Mouse (Mus musculus): ENCODE measurements around the gene Ggact. TPM values are rescaled to one million over a fixed set of nuclear protein-coding genes. Genes with fewer than 3 reads are reported as not detected.

Ggact gene
- polyA plus RNA-seq, 1 experiment: 63.9 TPM

DNA sequence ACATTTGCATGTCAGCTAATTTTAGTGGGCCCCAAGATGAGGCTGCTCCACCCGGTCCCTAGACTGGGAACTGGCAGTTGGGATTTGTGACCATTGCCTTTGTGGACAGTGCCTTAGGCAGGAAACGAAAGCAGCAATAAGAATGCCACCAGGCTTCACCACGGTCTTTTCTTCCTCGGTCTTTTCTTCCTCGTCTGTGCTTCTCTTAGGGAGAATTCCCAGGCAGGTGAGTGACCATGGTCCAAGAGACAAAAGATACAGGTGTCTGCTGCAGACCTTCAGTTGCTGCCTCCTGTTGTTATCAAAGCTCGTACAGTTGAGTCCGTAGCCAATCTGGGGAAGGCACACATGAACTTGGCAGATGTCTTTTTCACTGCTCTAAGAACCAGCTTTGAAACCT lies 33.3 kb downstream of the Ggact start:
- no peak for TF ChIP-seq CTCF (IDR thresholded peaks at IDR 0.05; ENCODE audit: control insufficient read depth, insufficient read depth, insufficient replicate concordance, low read depth, low read length)
- TF ChIP-seq POLR2A (IDR thresholded peaks at IDR 0.05; ENCODE audit: control insufficient read depth, low read depth, low read length): no peak
- Histone ChIP-seq H3K36me3 (ENCODE audit: control insufficient read depth, insufficient read depth, low read length) (no peaks in the 10 kb centered on the region), H3K27ac (ENCODE audit: control insufficient read depth, insufficient read depth, low read depth, low read length) (no peak overlapping the region), H3K4me1 (ENCODE audit: control insufficient read depth, insufficient read depth, low read length) (peaks cover 2% of the 10 kb centered on the region; the same call in 1 of the 2 replicates), H3K4me3 (ENCODE audit: control insufficient read depth, low read depth, low read length) (no peak overlapping the region), H3K27me3 (ENCODE audit: control insufficient read depth, insufficient read depth, low read length) (no peaks in the 10 kb centered on the region)

- no peak overlapping the region for H3K27ac ChIP-seq (ENCODE audit: control insufficient read depth, insufficient read depth, low read depth, low read length)
- no peaks in the 10 kb centered on the region for H3K36me3 ChIP-seq (ENCODE audit: control insufficient read depth, insufficient read depth, low read length)
- TF ChIP-seq POLR2A (IDR thresholded peaks at IDR 0.05; ENCODE audit: control insufficient read depth, low read depth, low read length) (no peak), CTCF (IDR thresholded peaks at IDR 0.05; ENCODE audit: control insufficient read depth, insufficient read depth, insufficient replicate concordance, low read depth, low read length) (no peak)
- H3K4me3 ChIP-seq (ENCODE audit: control insufficient read depth, low read depth, low read length): no peak overlapping the region
- peaks cover 2% of the 10 kb centered on the region; the same call in 1 of the 2 replicates for H3K4me1 ChIP-seq (ENCODE audit: control insufficient read depth, insufficient read depth, low read length)
- H3K27me3 ChIP-seq (ENCODE audit: control insufficient read depth, insufficient read depth, low read length): no peaks in the 10 kb centered on the region
These were observed 35.8 kb downstream of the Ggact start for GRCm38 (mm10) chr14:122877787-122878186.

- no peaks in the 10 kb centered on the region for H3K36me3 ChIP-seq (ENCODE audit: control insufficient read depth, insufficient read depth, low read length)
- TF ChIP-seq CTCF (IDR thresholded peaks at IDR 0.05; ENCODE audit: control insufficient read depth, insufficient read depth, insufficient replicate concordance, low read depth, low read length): no peak
- TF ChIP-seq POLR2A (IDR thresholded peaks at IDR 0.05; ENCODE audit: control insufficient read depth, low read depth, low read length): no peak
- H3K27me3 ChIP-seq (ENCODE audit: control insufficient read depth, insufficient read depth, low read length): no peaks in the 10 kb centered on the region
- H3K27ac ChIP-seq (ENCODE audit: control insufficient read depth, insufficient read depth, low read depth, low read length): no peak overlapping the region
- no peak overlapping the region for H3K4me3 ChIP-seq (ENCODE audit: control insufficient read depth, low read depth, low read length)
- no peaks in the 10 kb centered on the region for H3K4me1 ChIP-seq (ENCODE audit: control insufficient read depth, insufficient read depth, low read length)
These were observed 36.8 kb downstream of the Ggact start for GRCm38 (mm10) chr14:122876723-122877122.

GRCm38 (mm10) chr14:122876163-122876562 lies 37.4 kb downstream of the Ggact start:
- TF ChIP-seq POLR2A (IDR thresholded peaks at IDR 0.05; ENCODE audit: control insufficient read depth, low read depth, low read length) (no peak), CTCF (IDR thresholded peaks at IDR 0.05; ENCODE audit: control insufficient read depth, insufficient read depth, insufficient replicate concordance, low read depth, low read length) (peak; percentile 84; the same call in 1 of the 2 replicates)
- Histone ChIP-seq H3K27me3 (ENCODE audit: control insufficient read depth, insufficient read depth, low read length) (no peaks in the 10 kb centered on the region), H3K4me3 (ENCODE audit: control insufficient read depth, low read depth, low read length) (no peak overlapping the region), H3K27ac (ENCODE audit: control insufficient read depth, insufficient read depth, low read depth, low read length) (no peak overlapping the region), H3K36me3 (ENCODE audit: control insufficient read depth, insufficient read depth, low read length) (no peaks in the 10 kb centered on the region), H3K4me1 (ENCODE audit: control insufficient read depth, insufficient read depth, low read length) (no peaks in the 10 kb centered on the region)

- no peaks in the 10 kb centered on the region for H3K27me3 ChIP-seq (ENCODE audit: control insufficient read depth, insufficient read depth, low read length)
- TF ChIP-seq POLR2A (IDR thresholded peaks at IDR 0.05; ENCODE audit: control insufficient read depth, low read depth, low read length): no peak
- no peak for TF ChIP-seq CTCF (IDR thresholded peaks at IDR 0.05; ENCODE audit: control insufficient read depth, insufficient read depth, insufficient replicate concordance, low read depth, low read length)
- H3K27ac ChIP-seq (ENCODE audit: control insufficient read depth, insufficient read depth, low read depth, low read length): no peak overlapping the region
- no peak overlapping the region for H3K4me3 ChIP-seq (ENCODE audit: control insufficient read depth, low read depth, low read length)
- H3K4me1 ChIP-seq (ENCODE audit: control insufficient read depth, insufficient read depth, low read length): no peaks in the 10 kb centered on the region
- no peaks in the 10 kb centered on the region for H3K36me3 ChIP-seq (ENCODE audit: control insufficient read depth, insufficient read depth, low read length)
These were observed 37.9 kb downstream of the Ggact start for GRCm38 (mm10) chr14:122875636-122876035.

- no peak overlapping the region for H3K27ac ChIP-seq (ENCODE audit: control insufficient read depth, insufficient read depth, low read depth, low read length)
These were observed 38.5 kb downstream of the Ggact start for GRCm38 (mm10) chr14:122875056-122875455.

GRCm38 (mm10) chr14:122872612-122873011 lies 40.9 kb downstream of the Ggact start:
- TF ChIP-seq POLR2A (IDR thresholded peaks at IDR 0.05; ENCODE audit: control insufficient read depth, low read depth, low read length) (no peak), CTCF (IDR thresholded peaks at IDR 0.05; ENCODE audit: control insufficient read depth, insufficient read depth, insufficient replicate concordance, low read depth, low read length) (no peak)
- H3K27ac ChIP-seq (ENCODE audit: control insufficient read depth, insufficient read depth, low read depth, low read length): no peak overlapping the region
- H3K4me1 ChIP-seq (ENCODE audit: control insufficient read depth, insufficient read depth, low read length): no peaks in the 10 kb centered on the region
- no peaks in the 10 kb centered on the region for H3K27me3 ChIP-seq (ENCODE audit: control insufficient read depth, insufficient read depth, low read length)
- H3K36me3 ChIP-seq (ENCODE audit: control insufficient read depth, insufficient read depth, low read length): no peaks in the 10 kb centered on the region
- no peak overlapping the region for H3K4me3 ChIP-seq (ENCODE audit: control insufficient read depth, low read depth, low read length)

More at GRCm38 (mm10) chr14:122875056-122875455, 38.5 kb downstream of the Ggact start:
- Histone ChIP-seq H3K4me3 (ENCODE audit: control insufficient read depth, low read depth, low read length) (no peak overlapping the region), H3K36me3 (ENCODE audit: control insufficient read depth, insufficient read depth, low read length) (no peaks in the 10 kb centered on the region), H3K4me1 (ENCODE audit: control insufficient read depth, insufficient read depth, low read length) (no peaks in the 10 kb centered on the region), H3K27me3 (ENCODE audit: control insufficient read depth, insufficient read depth, low read length) (no peaks in the 10 kb centered on the region)
- no peak for TF ChIP-seq CTCF (IDR thresholded peaks at IDR 0.05; ENCODE audit: control insufficient read depth, insufficient read depth, insufficient replicate concordance, low read depth, low read length)
- no peak for TF ChIP-seq POLR2A (IDR thresholded peaks at IDR 0.05; ENCODE audit: control insufficient read depth, low read depth, low read length)

All from testis, adult 2 months (tissue).